Mouse (Mus musculus): ENCODE measurements around the gene Olfr204. TPM values are rescaled to one million over a fixed set of nuclear protein-coding genes. Genes with fewer than 3 reads are reported as not detected.
"Not testable (repeated sequence)": the region's sequence is repeated elsewhere in the genome, so short reads cannot be mapped to it uniquely, and the experiment has no call there.

The Olfr204 gene
- not detected in 2 replicates for polyA plus RNA-seq (2015; fragmentation: Nextera tagmentation; extraction: Ambion mirVana)

- Histone ChIP-seq H3K27me3 (ENCODE audit: control insufficient read depth, insufficient read depth, low read depth, low read length) (no peaks in the 10 kb centered on the region), H3K27ac (ENCODE audit: low read length) (no peak within 1 kb of the TSS), H3K4me1 (ENCODE audit: control insufficient read depth, low read depth, low read length) (no peaks in the 10 kb centered on the region), H3K9ac (ENCODE audit: low read depth, low read length) (no peak within 1 kb of the TSS), H3K36me3 (ENCODE audit: control insufficient read depth, insufficient read depth) (no peaks in the 10 kb centered on the region), H3K4me3 (ENCODE audit: low read depth, low read length) (no peak within 1 kb of the TSS), H3K4me2 (ENCODE audit: low read depth, low read length) (no peak within 1 kb of the TSS), H3K9me3 (replicated peaks; ENCODE audit: control insufficient read depth, low read length) (no peaks in the 10 kb centered on the region)
- no peak for ATAC-seq (ENCODE audit: low read depth)
These were observed at the start of gene Olfr204 for GRCm38 (mm10) chr16:59318148-59318547. Gene Olfr204 (minus strand): TSS chr16:59318248.

- Histone ChIP-seq H3K27ac (ENCODE audit: low read length) (no peak within 1 kb of the TSS), H3K9me3 (replicated peaks; ENCODE audit: control insufficient read depth, low read length) (no peaks in the 10 kb centered on the region), H3K4me1 (ENCODE audit: control insufficient read depth, low read depth, low read length) (no peaks in the 10 kb centered on the region), H3K4me3 (ENCODE audit: low read depth, low read length) (no peak within 1 kb of the TSS), H3K4me2 (ENCODE audit: low read depth, low read length) (no peak within 1 kb of the TSS), H3K9ac (ENCODE audit: low read depth, low read length) (no peak within 1 kb of the TSS), H3K27me3 (ENCODE audit: control insufficient read depth, insufficient read depth, low read depth, low read length) (no peaks in the 10 kb centered on the region), H3K36me3 (ENCODE audit: control insufficient read depth, insufficient read depth) (no peaks in the 10 kb centered on the region)
- ATAC-seq (ENCODE audit: low read depth), result no peak
- WGBS (ENCODE audit: insufficient replicate concordance), result 41% methylated on average over 2 of the region's 2 CpGs
These were observed 45.8 kb upstream of the Olfr204 start, which contains the start of gene Olfr209 for GRCm38 (mm10) chr16:59363893-59364292. Gene Olfr209 (minus strand): TSS chr16:59363993.

GRCm38 (mm10) chr16:59349146-59349545 lies 31.1 kb upstream of the Olfr204 start, which contains the start of gene Olfr206:
Gene Olfr206 (minus strand): TSS chr16:59349246.
- no peaks in the 10 kb centered on the region for H3K4me1 ChIP-seq (ENCODE audit: control insufficient read depth, low read depth, low read length)
- H3K9ac ChIP-seq (ENCODE audit: low read depth, low read length), result no peak within 1 kb of the TSS
- no peak for ATAC-seq (ENCODE audit: low read depth)
- H3K4me3 ChIP-seq (ENCODE audit: low read depth, low read length), result no peak within 1 kb of the TSS
- 50% methylated on average over 1 of the region's 1 CpGs for WGBS (ENCODE audit: insufficient replicate concordance)
- H3K36me3 ChIP-seq (ENCODE audit: control insufficient read depth, insufficient read depth), result no peaks in the 10 kb centered on the region
- no peaks in the 10 kb centered on the region for H3K9me3 ChIP-seq (replicated peaks; ENCODE audit: control insufficient read depth, low read length)
- H3K27me3 ChIP-seq (ENCODE audit: control insufficient read depth, insufficient read depth, low read depth, low read length), result no peaks in the 10 kb centered on the region
- H3K27ac ChIP-seq (ENCODE audit: low read length), result no peak within 1 kb of the TSS
- no peak within 1 kb of the TSS for H3K4me2 ChIP-seq (ENCODE audit: low read depth, low read length)

GRCm38 (mm10) chr16:59331038-59331437 lies 13.0 kb upstream of the Olfr204 start, which contains the start of gene Olfr205:
Gene Olfr205 (minus strand): TSS chr16:59331138.
- no peak within 1 kb of the TSS for H3K4me3 ChIP-seq (ENCODE audit: low read depth, low read length)
- no peak within 1 kb of the TSS for H3K4me2 ChIP-seq (ENCODE audit: low read depth, low read length)
- no peak for ATAC-seq (ENCODE audit: low read depth)
- H3K9ac ChIP-seq (ENCODE audit: low read depth, low read length), result no peak within 1 kb of the TSS
- H3K27me3 ChIP-seq (ENCODE audit: control insufficient read depth, insufficient read depth, low read depth, low read length), result no peaks in the 10 kb centered on the region
- no peaks in the 10 kb centered on the region for H3K4me1 ChIP-seq (ENCODE audit: control insufficient read depth, low read depth, low read length)
- H3K36me3 ChIP-seq (ENCODE audit: control insufficient read depth, insufficient read depth), result no peaks in the 10 kb centered on the region
- H3K27ac ChIP-seq (ENCODE audit: low read length), result no peak within 1 kb of the TSS
- no peaks in the 10 kb centered on the region; the same call in 1 of the 2 replicates for H3K9me3 ChIP-seq (replicated peaks; ENCODE audit: control insufficient read depth, low read length)

- not testable (repeated sequence) for H3K9ac ChIP-seq (ENCODE audit: low read depth, low read length); H3K27ac ChIP-seq (ENCODE audit: low read length); H3K4me3 ChIP-seq (ENCODE audit: low read depth, low read length); H3K27me3 ChIP-seq (ENCODE audit: control insufficient read depth, insufficient read depth, low read depth, low read length); H3K4me1 ChIP-seq (ENCODE audit: control insufficient read depth, low read depth, low read length); ATAC-seq (ENCODE audit: low read depth); H3K9me3 ChIP-seq (replicated peaks; ENCODE audit: control insufficient read depth, low read length); H3K36me3 ChIP-seq (ENCODE audit: control insufficient read depth, insufficient read depth); H3K4me2 ChIP-seq (ENCODE audit: low read depth, low read length)
- 21% methylated on average over 1 of the region's 1 CpGs for WGBS (ENCODE audit: insufficient replicate concordance)
These were observed 5.2 kb upstream of the Olfr204 start for GRCm38 (mm10) chr16:59323262-59323661.

- Histone ChIP-seq H3K4me2 (ENCODE audit: low read depth, low read length) (no peak within 1 kb of the TSS), H3K27ac (ENCODE audit: low read length) (no peak within 1 kb of the TSS), H3K9ac (ENCODE audit: low read depth, low read length) (no peak within 1 kb of the TSS), H3K9me3 (replicated peaks; ENCODE audit: control insufficient read depth, low read length) (no peaks in the 10 kb centered on the region), H3K4me3 (ENCODE audit: low read depth, low read length) (no peak within 1 kb of the TSS), H3K4me1 (ENCODE audit: control insufficient read depth, low read depth, low read length) (no peaks in the 10 kb centered on the region), H3K36me3 (ENCODE audit: control insufficient read depth, insufficient read depth) (no peaks in the 10 kb centered on the region), H3K27me3 (ENCODE audit: control insufficient read depth, insufficient read depth, low read depth, low read length) (no peaks in the 10 kb centered on the region)
- no peak for ATAC-seq (ENCODE audit: low read depth)
- 65% methylated on average over 2 of the region's 2 CpGs for WGBS (ENCODE audit: insufficient replicate concordance)
These were observed 19.5 kb downstream of the Olfr204 start, which contains the start of gene Olfr203 for GRCm38 (mm10) chr16:59298581-59298980. Gene Olfr203 (plus strand): TSS chr16:59298881.

GRCm38 (mm10) chr16:59287576-59287975 lies 30.5 kb downstream of the Olfr204 start:
- H3K9ac ChIP-seq (ENCODE audit: low read depth, low read length); H3K27me3 ChIP-seq (ENCODE audit: control insufficient read depth, insufficient read depth, low read depth, low read length); H3K9me3 ChIP-seq (replicated peaks; ENCODE audit: control insufficient read depth, low read length); H3K4me1 ChIP-seq (ENCODE audit: control insufficient read depth, low read depth, low read length); H3K27ac ChIP-seq (ENCODE audit: low read length); H3K4me3 ChIP-seq (ENCODE audit: low read depth, low read length); H3K36me3 ChIP-seq (ENCODE audit: control insufficient read depth, insufficient read depth); ATAC-seq (ENCODE audit: low read depth); H3K4me2 ChIP-seq (ENCODE audit: low read depth, low read length): not testable (repeated sequence)
- WGBS (ENCODE audit: insufficient replicate concordance), result 39% methylated on average over 9 of the region's 9 CpGs

GRCm38 (mm10) chr16:59286693-59287092 lies 31.4 kb downstream of the Olfr204 start, which contains the start of gene Olfr202:
Gene Olfr202 (minus strand): TSS chr16:59286793.
- Histone ChIP-seq H3K4me1 (ENCODE audit: control insufficient read depth, low read depth, low read length) (no peaks in the 10 kb centered on the region), H3K4me3 (ENCODE audit: low read depth, low read length) (no peak within 1 kb of the TSS), H3K9ac (ENCODE audit: low read depth, low read length) (no peak within 1 kb of the TSS), H3K27me3 (ENCODE audit: control insufficient read depth, insufficient read depth, low read depth, low read length) (no peaks in the 10 kb centered on the region), H3K4me2 (ENCODE audit: low read depth, low read length) (no peak within 1 kb of the TSS), H3K9me3 (replicated peaks; ENCODE audit: control insufficient read depth, low read length) (no peaks in the 10 kb centered on the region), H3K36me3 (ENCODE audit: control insufficient read depth, insufficient read depth) (no peaks in the 10 kb centered on the region), H3K27ac (ENCODE audit: low read length) (no peak within 1 kb of the TSS)
- WGBS (ENCODE audit: insufficient replicate concordance), result 68% methylated on average over 1 of the region's 1 CpGs
- no peak for ATAC-seq (ENCODE audit: low read depth)

GRCm38 (mm10) chr16:59283476-59283875 lies 34.6 kb downstream of the Olfr204 start:
- H3K4me1 ChIP-seq (ENCODE audit: control insufficient read depth, low read depth, low read length), result no peaks in the 10 kb centered on the region
- H3K9me3 ChIP-seq (replicated peaks; ENCODE audit: control insufficient read depth, low read length), result no peaks in the 10 kb centered on the region
- H3K36me3 ChIP-seq (ENCODE audit: control insufficient read depth, insufficient read depth), result no peaks in the 10 kb centered on the region
- 36% methylated on average over 1 of the region's 1 CpGs for WGBS (ENCODE audit: insufficient replicate concordance)
- H3K4me3 ChIP-seq (ENCODE audit: low read depth, low read length), result no peak overlapping the region
- no peak overlapping the region for H3K4me2 ChIP-seq (ENCODE audit: low read depth, low read length)
- no peaks in the 10 kb centered on the region for H3K27me3 ChIP-seq (ENCODE audit: control insufficient read depth, insufficient read depth, low read depth, low read length)
- H3K27ac ChIP-seq (ENCODE audit: low read length), result no peak overlapping the region
- H3K9ac ChIP-seq (ENCODE audit: low read depth, low read length), result no peak overlapping the region
- no peak for ATAC-seq (ENCODE audit: low read depth)
